Mouse (Mus musculus) spleen, adult 2 months (tissue): ENCODE results near the gene Rab5b. TPM values are rescaled to one million over a fixed set of nuclear protein-coding genes. Genes with fewer than 3 reads are reported as not detected.

ENCODE experiments used
- DNase-seq, 2 experiments: peaks; one replicate each; pipeline versions ENCODE4 v3.0.0 to v3.0.0-alpha.2; 2012 to 2021; ENCODE audit warnings: low spot score in 2 of 2, low read depth in 1 of 2
- H3K27ac ChIP-seq: fragments of 200-500 bp; 2 replicates; pipeline ENCODE4 v1.5.1; 2012; ENCODE audit warnings: low read length, inconsistent platforms; ENCODE audit not compliant: insufficient read depth
- H3K27me3 ChIP-seq: fragments of 200-500 bp; 2 replicates; pipeline ENCODE4 v1.6.1; 2012; ENCODE audit warnings: mild to moderate bottlenecking, moderate library complexity, low read length, inconsistent platforms; ENCODE audit not compliant: control insufficient read depth, insufficient read depth
- H3K36me3 ChIP-seq: fragments of 200-500 bp; 2 replicates; pipeline ENCODE4 v1.6.1; 2012; ENCODE audit warnings: mild to moderate bottlenecking, low read length, inconsistent platforms; ENCODE audit not compliant: control insufficient read depth, insufficient read depth
- H3K4me1 ChIP-seq: fragments of 200-500 bp; 2 replicates; pipeline ENCODE4 v1.6.1; 2011; ENCODE audit warnings: inconsistent platforms; ENCODE audit not compliant: control insufficient read depth, insufficient read depth, insufficient read length
- H3K4me3 ChIP-seq: fragments of 200-500 bp; 2 replicates; pipeline ENCODE4 v1.5.1; 2011; ENCODE audit warnings: mild to moderate bottlenecking, inconsistent platforms; ENCODE audit not compliant: insufficient read depth, insufficient read length; ENCODE audit errors: extremely low read depth
- CTCF ChIP-seq: fragments of 200-500 bp; IDR thresholded peaks from 2 replicates; pipeline ENCODE4 v1.5.1; 2011; ENCODE audit warnings: mild to moderate bottlenecking, inconsistent platforms; ENCODE audit not compliant: insufficient read depth, insufficient read length, insufficient replicate concordance; ENCODE audit errors: extremely low read depth
- POLR2A ChIP-seq: fragments of 200-500 bp; IDR thresholded peaks from 2 replicates; pipeline ENCODE4 v1.6.1; 2011; ENCODE audit warnings: low read depth, low read length, inconsistent platforms
- WGBS: fragments of 180-500 bp; shearing (Covaris S2); methylation state at CpG from one replicate; pipeline ENCODE4 v1.1.7; 2018; 5-methylcytosine and 5-hydroxymethylcytosine counted together
- polyA plus RNA-seq: library from polyadenylated mRNA; depleted of rRNA; stranded (reverse); fragments of >200 nt; gene quantifications from 2 replicates; pipeline ENCODE4 v1.2.3, GENCODE M21; 2012

Rab5b gene
- polyA plus RNA-seq, 1 experiment = 43.3 TPM

DNA sequence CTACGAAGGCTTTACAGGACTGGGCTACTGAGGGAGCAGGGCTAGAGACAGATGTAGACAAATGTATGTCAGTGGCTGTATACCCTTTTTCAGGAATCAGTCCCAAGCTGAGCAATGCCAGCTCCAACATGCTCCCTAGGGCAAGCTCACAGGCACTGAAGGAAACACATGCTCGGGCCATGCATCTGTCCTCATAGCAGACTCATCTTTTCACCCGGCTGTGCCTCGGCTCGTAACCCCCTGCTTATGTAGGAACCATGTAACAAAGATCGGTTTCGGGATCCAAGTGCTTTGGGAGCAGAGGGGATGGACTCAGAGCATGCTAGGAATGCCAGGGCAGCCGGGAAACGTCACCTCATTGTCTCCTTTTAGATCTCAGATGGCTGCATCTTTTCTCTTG is 36.6 kb downstream of the Rab5b start:
- no peak for DNase-seq
- 82% methylated on average over 9 of the region's 9 CpGs for WGBS
- TF ChIP-seq CTCF (no peak), POLR2A (no peak)
- no peak overlapping the region for H3K27ac ChIP-seq
- H3K36me3 ChIP-seq = no peaks in the 10 kb centered on the region
- H3K27me3 ChIP-seq = no peaks in the 10 kb centered on the region
- H3K4me1 ChIP-seq = no peaks in the 10 kb centered on the region
- H3K4me3 ChIP-seq = no peak overlapping the region

DNA sequence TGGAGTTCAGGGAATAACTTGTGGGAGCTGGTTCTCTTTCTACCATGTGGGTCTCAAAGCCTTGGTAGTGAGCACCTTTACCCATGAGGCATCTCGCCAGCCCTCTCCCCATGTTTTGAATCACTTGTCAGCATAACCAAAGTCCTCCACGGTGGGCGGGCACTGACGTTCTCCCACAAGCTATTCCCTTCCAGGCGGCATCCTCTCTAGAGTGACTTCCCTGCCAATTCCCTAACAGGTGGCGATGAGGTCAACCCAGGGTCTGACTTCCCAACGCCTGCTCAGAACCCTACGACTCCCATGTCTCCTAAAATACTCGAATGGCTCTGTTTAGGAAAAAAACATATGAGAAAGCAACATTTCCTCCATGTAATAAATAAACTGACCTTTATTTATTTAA is 38.2 kb downstream of the Rab5b start:
- WGBS = 80% methylated on average over 9 of the region's 9 CpGs
- no peak for DNase-seq
- no peak overlapping the region for H3K27ac ChIP-seq
- no peak overlapping the region for H3K4me3 ChIP-seq
- H3K36me3 ChIP-seq = no peaks in the 10 kb centered on the region
- no peak for TF ChIP-seq POLR2A
- no peak for TF ChIP-seq CTCF
- H3K4me1 ChIP-seq = no peaks in the 10 kb centered on the region
- H3K27me3 ChIP-seq = no peaks in the 10 kb centered on the region

DNA sequence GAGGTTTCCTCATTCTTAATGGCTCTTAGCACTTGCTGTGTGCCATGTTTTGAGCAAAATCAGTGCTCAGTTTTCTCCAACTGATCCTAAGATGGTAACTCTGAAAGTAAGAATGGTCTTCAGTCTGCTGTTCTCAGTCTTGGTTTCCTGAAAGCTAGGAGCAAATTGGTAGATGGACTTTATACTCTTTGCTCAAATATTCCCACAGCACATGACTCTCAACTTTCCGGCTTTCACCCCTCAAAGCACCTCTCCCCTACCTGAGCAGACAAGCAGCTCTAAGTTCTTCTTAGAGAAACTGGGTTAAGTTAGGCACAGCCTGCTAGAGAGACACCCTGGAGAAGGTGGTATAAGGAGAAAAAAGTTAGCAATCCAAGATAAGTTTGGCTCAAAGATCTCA is 39.3 kb downstream of the Rab5b start:
- TF ChIP-seq CTCF (no peak), POLR2A (no peak)
- WGBS = 95% methylated on average over 1 of the region's 1 CpGs
- no peak for DNase-seq
- Histone ChIP-seq H3K27me3 (no peaks in the 10 kb centered on the region), H3K36me3 (no peaks in the 10 kb centered on the region), H3K27ac (no peak overlapping the region), H3K4me1 (no peaks in the 10 kb centered on the region), H3K4me3 (no peak overlapping the region)

DNA sequence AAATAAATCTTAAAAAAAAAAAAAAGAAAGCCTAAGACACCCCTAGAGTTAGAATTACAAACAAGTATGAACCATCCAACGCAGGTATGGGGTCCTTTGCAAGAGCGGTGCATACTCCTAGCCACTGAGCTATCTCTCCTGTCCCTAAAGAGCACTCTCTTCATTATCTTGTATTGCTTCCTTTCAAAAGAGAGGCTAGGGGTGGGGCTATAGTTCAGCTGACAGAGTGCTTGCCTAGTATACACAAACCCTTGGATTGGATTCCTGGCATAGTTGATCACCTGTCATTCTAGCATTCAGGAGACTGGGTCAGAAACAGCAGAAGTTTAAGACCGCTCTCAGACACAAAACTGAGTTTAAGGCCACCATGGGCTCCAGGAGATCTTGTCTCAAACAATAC is 40.8 kb downstream of the Rab5b start:
- Histone ChIP-seq H3K27ac (no peak overlapping the region), H3K4me1 (no peaks in the 10 kb centered on the region), H3K36me3 (no peaks in the 10 kb centered on the region), H3K4me3 (no peak overlapping the region), H3K27me3 (no peaks in the 10 kb centered on the region)
- DNase-seq = no peak
- WGBS = 88% methylated on average over 3 of the region's 3 CpGs
- TF ChIP-seq POLR2A (no peak), CTCF (no peak)

GRCm38 (mm10) chr10:128653866-128654265 is 42.2 kb downstream of the Rab5b start:
- Histone ChIP-seq H3K4me1 (no peaks in the 10 kb centered on the region), H3K27me3 (no peaks in the 10 kb centered on the region), H3K36me3 (no peaks in the 10 kb centered on the region), H3K27ac (no peak overlapping the region), H3K4me3 (no peak overlapping the region)
- TF ChIP-seq POLR2A = no peak
- TF ChIP-seq CTCF = no peak
- 61% methylated on average over 4 of the region's 4 CpGs for WGBS
- no peak for DNase-seq

- peaks cover 4% of the 10 kb centered on the region; the same call in 1 of the 2 replicates for H3K27me3 ChIP-seq
- no peak overlapping the region; the same call in 1 of the 2 replicates for H3K4me3 ChIP-seq
- no peak for DNase-seq
- H3K36me3 ChIP-seq = no peaks in the 10 kb centered on the region
- H3K27ac ChIP-seq = no peak overlapping the region
- TF ChIP-seq POLR2A (no peak), CTCF (no peak)
- WGBS = 26% methylated on average over 10 of the region's 13 CpGs
- peaks cover 7% of the 10 kb centered on the region for H3K4me1 ChIP-seq
These were observed 49.6 kb downstream of the Rab5b start for GRCm38 (mm10) chr10:128646139-128647089.
